Mouse (Mus musculus) Muller cell, postnatal 12 days (primary cell): ENCODE results near the gene Bag1.
A peak's percentile ranks its signal among the peaks of the same experiment; 100 is the strongest.

Source experiments
- DNase-seq: peaks from one replicate; pipeline ENCODE4 v3.0.0-alpha.2; 2015; ENCODE audit errors: inconsistent ontology term

The Bag1 gene

DNA sequence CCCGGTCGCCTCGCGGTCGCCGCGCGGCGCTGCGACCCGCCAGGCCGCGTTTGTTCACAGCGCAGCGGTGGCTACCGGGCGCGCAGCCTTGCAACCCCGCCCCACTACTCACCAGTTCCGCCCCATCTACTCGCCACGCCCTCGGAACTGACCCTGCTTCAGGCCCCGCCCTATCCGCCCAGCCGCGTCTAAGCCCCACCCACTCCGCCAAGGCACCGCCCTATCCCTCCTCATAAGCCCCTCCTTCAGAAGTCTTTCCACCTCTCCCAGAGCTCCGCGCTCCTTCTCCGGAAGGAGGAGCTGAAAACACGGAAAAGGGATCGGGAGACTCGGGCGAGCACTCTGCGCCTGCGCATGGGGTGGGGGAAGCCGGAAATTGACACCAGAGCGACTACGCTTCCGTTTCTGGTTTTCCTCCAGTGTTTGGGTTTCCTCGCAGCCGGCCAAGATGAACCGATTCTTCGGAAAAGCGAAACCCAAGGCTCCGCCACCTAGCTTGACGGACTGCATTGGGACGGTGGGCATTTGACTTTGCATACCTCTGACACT, at the start of gene Bag1, which contains the start of gene Chmp5:
Gene Bag1, minus strand, starts transcription at position 135 of the 549 bp plus-strand sequence.
Gene Chmp5, plus strand, starts transcription at position 248 of the 549 bp plus-strand sequence.
- peak; percentile 99 for DNase-seq

- DNase-seq: no peak
Measured at GRCm38 (mm10) chr4:40996302-40996701, 48.2 kb upstream of the Bag1 start.

GRCm38 (mm10) chr4:40989633-40990032, 41.5 kb upstream of the Bag1 start:
- no peak for DNase-seq

DNA sequence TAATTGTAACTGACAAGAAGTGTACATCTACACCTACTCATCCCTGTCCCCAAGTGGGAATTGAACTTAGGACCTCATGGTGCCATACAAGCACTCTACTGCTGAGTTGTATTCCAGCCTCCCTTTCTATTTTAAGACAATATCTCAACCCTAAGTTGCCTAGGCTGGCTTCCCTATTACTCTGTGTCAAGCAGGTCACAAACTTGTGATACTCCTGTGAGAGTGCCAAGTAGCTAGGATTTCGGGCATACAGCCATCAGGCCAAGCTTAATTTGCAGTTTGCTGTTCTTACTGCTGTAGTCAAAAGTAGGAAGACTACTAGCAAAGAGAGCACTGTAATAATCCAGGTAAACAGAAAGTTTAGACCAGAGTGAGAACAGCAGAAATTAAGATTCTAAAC, 35.6 kb upstream of the Bag1 start:
- DNase-seq: no peak

DNA sequence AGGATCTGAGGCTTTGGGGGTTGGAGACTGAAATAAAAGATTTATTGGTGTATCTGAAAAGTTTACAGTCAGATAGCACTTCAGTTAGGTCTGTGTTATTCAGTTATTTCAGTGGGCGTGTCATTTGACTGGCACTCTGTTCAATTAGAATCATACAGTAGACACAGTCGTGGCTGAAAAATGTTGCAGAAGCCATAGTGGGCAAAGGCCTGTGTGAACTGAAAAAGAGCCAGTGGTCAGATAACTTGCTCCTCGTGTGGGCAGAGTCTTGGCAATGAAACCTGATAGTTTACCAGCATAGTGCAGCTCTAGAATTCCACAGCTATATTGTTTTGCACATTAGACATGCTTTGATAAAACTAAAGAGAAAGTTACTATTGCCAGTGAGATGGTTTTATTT, 34.4 kb upstream of the Bag1 start:
- peak; percentile 74 for DNase-seq

- no peak for DNase-seq
Measured at GRCm38 (mm10) chr4:40979430-40979829, 31.3 kb upstream of the Bag1 start.

DNA sequence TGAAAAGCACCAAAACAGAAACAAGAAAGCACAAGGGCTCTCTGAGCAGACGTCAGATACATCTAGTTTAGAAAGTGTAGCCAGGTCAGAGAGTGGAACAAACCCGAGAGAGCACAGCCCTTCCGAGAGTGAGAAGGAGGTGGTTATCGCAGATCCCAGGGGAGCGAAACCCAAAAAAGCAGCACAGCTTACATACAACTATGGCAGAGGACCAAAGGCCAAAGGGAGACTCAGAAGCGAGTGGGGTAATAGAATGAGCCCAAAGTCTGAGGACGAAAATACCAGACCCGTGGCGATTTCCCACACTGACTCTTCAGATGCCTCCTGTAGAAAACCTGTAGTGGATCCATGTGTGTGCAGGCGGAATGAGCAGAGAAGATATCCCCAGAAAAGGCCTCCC, 28.6 kb upstream of the Bag1 start:
- DNase-seq: no peak

DNA sequence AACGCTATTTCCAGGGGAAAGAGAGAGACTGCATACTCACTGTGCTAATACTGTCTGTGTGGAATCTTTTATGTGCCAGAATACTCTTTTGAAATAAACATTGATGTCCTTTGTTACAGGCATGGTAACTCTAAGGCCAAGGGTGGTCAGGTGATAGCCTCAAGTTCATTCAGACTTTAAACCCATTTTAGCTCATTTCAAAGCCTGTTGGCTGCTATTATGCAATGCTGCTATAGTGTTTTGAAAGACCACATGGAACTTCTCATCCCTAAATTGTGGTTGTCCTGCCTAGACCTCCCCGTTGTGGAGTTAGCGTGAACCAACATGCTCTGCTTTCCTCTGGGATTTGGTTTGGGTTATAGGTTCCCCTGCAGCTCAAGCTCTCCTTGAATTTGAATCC, 27.6 kb upstream of the Bag1 start:
- DNase-seq: no peak

DNA sequence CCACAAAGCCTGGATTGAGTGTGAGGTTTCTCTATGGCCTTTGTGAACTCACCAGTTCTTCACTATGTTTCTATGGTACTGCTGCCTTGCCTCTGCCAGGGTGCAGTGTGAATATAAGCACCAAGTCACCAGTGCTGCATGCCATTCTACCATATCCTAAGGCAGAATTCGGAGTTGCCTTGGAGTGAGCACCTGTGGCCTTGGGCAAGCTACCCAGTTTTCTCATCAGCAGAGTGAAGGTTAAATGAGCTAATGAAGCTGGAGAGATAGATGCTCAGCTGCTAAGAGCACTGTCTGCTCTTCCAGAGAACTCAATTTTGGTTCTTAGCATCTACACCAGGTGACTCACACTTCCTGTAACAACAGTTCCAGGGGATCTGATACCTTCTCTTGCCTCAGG, 25.9 kb upstream of the Bag1 start:
- DNase-seq: no peak

DNA sequence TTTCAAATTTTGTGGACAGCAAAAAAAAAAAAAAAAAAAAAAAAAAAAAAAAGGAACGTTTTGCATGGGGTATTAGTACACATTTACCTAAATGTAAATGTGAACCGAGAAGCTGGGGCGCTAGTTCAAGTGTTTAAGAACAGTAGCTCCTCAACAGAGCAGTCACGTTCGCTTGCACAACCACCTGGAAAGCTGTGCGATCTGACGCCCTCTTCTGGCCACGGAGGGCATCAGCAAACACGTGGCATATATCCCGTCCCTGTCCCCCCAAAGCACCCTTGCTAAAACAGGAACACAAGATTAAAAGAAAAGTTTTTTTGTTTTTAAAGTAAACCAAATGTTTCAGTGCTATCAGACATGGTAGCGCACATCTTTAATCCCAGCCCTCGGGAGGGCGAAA, 23.6 kb upstream of the Bag1 start:
- DNase-seq: peak; percentile 7

DNA sequence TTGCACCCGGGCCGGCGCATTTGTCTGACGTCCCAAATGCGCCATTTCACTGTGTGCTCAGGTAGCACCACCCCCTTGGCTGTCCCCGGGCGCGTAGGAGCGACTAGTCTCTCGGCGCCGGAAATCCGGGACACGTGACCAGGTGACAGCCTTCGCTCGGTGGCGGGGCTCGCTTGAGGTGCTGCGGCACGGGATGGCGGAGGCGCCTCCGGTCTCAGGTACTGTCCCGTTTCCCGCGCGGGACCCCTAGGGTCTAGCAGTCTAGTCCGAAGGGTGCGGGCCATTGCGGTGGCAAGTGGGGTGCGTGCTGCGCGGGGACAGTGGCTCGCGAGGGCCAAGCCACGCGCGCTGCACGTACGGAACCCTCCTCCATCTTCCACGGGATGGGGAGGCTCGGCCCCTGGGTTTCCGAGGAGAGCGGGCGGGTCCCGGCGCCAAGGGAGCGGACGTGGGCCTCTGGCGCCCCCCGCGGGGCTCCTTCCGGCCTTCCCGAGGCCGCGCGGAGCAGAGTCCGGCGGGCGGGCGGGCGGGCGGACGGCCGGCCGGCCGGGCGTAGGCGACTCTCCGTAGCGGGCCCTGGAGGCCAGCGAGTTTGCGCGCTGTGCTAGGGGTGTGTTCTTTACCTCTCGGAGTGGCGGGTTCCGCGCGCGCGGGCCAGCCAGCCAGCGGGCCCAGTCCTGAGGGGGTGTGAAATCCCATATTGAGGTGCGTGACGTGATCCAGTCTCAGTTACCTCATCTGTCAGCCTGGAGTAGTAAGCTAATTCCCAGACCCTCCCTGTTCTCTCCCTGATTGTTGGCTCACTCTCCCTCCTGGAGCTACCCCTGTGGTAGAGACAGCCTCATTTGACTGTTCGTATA, 23.0 kb upstream of the Bag1 start, which contains the start of gene Nfx1:
Gene Nfx1, plus strand, starts transcription at position 65 of the 860 bp plus-strand sequence.
- DNase-seq: peak; percentile 97

GRCm38 (mm10) chr4:40970592-40970841, 22.4 kb upstream of the Bag1 start:
- no peak for DNase-seq

- DNase-seq: peak; percentile 16
Measured at GRCm38 (mm10) chr4:40969781-40970591, 21.9 kb upstream of the Bag1 start.

- DNase-seq: no peak
Measured at GRCm38 (mm10) chr4:40969161-40969560, 21.1 kb upstream of the Bag1 start.

GRCm38 (mm10) chr4:40963536-40963935, 15.4 kb upstream of the Bag1 start:
- no peak for DNase-seq

DNA sequence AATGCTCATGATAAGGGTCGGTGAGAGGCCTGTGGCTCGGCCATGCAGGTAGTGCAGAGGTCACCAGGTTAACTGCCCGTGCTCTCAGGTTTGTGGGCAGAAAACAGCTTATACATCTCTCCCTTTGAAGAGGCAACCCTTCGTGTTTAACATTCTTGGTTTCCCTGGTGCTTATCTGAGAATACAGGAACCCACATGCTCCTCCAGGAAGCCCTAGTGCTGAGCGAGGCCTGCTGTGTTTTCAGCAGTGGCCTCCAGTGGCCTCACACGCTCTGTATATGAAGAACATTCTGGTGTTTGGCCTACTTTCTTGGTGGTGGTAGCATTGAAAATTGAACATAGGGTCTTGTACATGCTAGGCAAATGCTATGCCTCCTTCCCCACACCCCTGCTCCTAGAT, 7.8 kb upstream of the Bag1 start:
- DNase-seq: no peak

- DNase-seq: no peak
Measured at GRCm38 (mm10) chr4:40953521-40953920, 5.4 kb upstream of the Bag1 start.

DNA sequence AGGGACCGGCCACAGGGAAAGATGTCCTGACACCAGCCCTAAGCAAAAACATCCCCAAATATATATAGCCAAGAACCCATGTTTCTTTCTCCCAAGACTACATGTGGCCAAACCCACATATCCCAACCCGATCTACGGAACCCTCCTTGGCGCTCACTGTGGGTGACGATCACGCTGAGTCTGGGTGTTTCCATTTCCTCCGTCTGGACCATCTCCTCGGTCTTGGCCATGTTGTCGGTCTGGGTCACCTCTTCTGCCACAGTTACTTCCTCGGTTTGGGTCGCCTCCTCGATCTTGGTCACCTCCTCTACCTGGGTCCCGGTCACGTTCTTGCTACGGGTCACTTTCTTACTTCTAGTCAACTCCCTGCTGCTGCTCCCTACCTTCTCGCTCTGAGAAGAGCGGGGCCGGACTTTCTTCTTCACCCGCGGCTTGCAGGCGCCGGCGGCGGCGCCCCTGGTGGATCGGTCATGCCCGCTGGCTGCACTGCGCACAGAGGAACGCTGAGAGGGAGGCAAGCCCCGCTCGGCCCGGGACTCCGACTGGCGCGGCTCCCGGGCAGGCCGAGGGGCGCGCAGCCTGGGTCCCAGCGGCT, 432 bp downstream of the Bag1 start:
- no peak for DNase-seq

DNA sequence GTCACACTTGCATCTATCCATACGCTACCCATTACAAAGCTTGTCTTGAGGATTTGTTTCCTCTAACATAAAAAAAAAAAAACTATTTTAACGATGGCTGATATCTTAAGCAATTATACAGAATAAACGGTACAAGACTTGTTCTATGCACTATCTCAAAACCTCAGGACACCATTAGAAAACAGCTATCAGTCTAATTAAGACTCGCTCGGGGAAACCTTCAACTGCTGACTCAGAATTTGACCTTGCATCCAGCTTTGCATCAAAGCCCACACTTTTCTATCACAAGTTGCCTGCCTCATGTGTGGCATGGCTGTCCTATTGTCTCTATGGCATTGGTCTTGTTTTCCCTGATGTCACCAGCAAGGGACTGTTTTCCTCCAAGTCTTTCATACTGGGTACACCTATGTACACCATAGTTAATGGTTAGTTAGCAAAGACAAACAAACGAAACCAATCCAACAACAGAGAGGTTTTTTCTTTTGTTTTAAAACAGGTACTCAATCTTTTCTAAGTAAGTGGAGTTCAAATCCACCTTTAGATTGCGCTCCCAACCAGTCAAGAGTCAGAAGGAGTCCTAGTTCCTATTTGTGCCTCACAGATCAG, 1.5 kb downstream of the Bag1 start:
- DNase-seq: peak; percentile 4

DNA sequence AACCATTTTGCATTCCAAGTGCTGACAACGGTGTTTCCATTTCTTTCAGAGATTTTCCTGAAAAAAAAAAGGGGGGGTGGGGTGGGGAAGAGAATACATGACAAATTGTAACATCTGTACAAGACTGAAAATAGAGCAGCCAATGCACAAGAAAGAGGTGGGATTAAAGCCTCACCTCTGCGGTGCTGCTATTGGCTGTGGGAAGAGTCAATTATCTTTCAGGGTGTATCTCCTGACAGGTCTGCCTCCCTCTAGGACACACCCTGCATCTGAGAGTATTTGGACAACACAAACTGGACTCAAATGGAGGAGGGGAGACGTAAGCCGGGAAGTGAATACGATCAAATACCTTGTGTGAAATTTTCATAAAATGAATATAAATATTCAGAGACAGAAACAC, 4.4 kb downstream of the Bag1 start:
- no peak for DNase-seq

- no peak for DNase-seq
Measured at GRCm38 (mm10) chr4:40938793-40939192, 9.3 kb downstream of the Bag1 start.
